Mouse (Mus musculus) MEL (cell line): Measurements from ENCODE around the gene Samd10. TPM values are rescaled to one million over a fixed set of nuclear protein-coding genes. Genes with fewer than 3 reads are reported as not detected.

Source experiments
- DNase-seq: peaks from one replicate; pipeline ENCODE4 v3.0.0; 2011; ENCODE audit warnings: low read depth, low spot score
- H3K27ac ChIP-seq: 2 replicates; pipeline ENCODE4 v1.5.1; 2012; ENCODE audit warnings: low read depth, mild to moderate bottlenecking, control low read depth, low read length, moderate library complexity; ENCODE audit not compliant: control insufficient read depth
- H3K27me3 ChIP-seq, 2 experiments: fragments of 150-350 bp in 1 of 2; sonication (generic) in 1 of 2; 2 replicates each; pipeline ENCODE4 v1.6.1; 2012; ENCODE audit warnings: low read length in 2 of 2, mild to moderate bottlenecking in 2 of 2, improper control_type of control experiment in 1 of 2, moderate library complexity in 1 of 2; ENCODE audit not compliant: insufficient read depth in 2 of 2, control insufficient read depth in 1 of 2
- H3K36me3 ChIP-seq, 2 experiments: 2 replicates each; pipeline ENCODE4 v1.6.1; 2012 to 2014; ENCODE audit warnings: low read length in 2 of 2, improper control_type of control experiment in 1 of 2, inconsistent platforms in 1 of 2, mild to moderate bottlenecking in 1 of 2; ENCODE audit not compliant: insufficient read depth in 2 of 2, control insufficient read depth in 1 of 2
- H3K4me1 ChIP-seq, 2 experiments: fragments of 150-350 bp in 1 of 2; sonication (generic) in 1 of 2; 2 replicates each; pipeline ENCODE4 v1.6.1; 2012; ENCODE audit warnings: low read length in 2 of 2, improper control_type of control experiment in 1 of 2, mild to moderate bottlenecking in 1 of 2; ENCODE audit not compliant: insufficient read depth in 2 of 2, control insufficient read depth in 1 of 2
- H3K4me3 ChIP-seq, 2 experiments: fragments of 150-350 bp in 1 of 2; sonication (generic) in 1 of 2; 2 replicates each; pipeline ENCODE4 v1.5.1; 2012; ENCODE audit warnings: low read depth in 2 of 2, low read length in 2 of 2, mild to moderate bottlenecking in 2 of 2, moderate library complexity in 2 of 2, control low read depth in 1 of 2, improper control_type of control experiment in 1 of 2; ENCODE audit not compliant: control insufficient read depth in 1 of 2, insufficient read depth in 1 of 2
- H3K79me2 ChIP-seq: 2 replicates; pipeline ENCODE4 v1.6.1; 2012; ENCODE audit warnings: mild to moderate bottlenecking, low read length, moderate library complexity; ENCODE audit not compliant: control insufficient read depth, poor library complexity, insufficient read depth
- H3K9ac ChIP-seq: 2 replicates; pipeline ENCODE4 v1.6.1; 2012; ENCODE audit warnings: low read depth, mild to moderate bottlenecking, control low read depth, low read length, moderate library complexity; ENCODE audit not compliant: control insufficient read depth, poor library complexity, severe bottlenecking
- H3K9me3 ChIP-seq: fragments of 150-350 bp; sonication (generic); replicated peaks from 2 replicates; pipeline ENCODE4 v1.6.1; 2012; ENCODE audit warnings: mild to moderate bottlenecking, low read length, improper control_type of control experiment, moderate library complexity; ENCODE audit not compliant: insufficient read depth
- BHLHE40 ChIP-seq: IDR thresholded peaks from 2 replicates; pipeline ENCODE4 v1.6.1; 2012; ENCODE audit warnings: low read depth, mild to moderate bottlenecking, inconsistent platforms, low read length, improper control_type of control experiment, borderline replicate concordance
- CHD1 ChIP-seq: IDR thresholded peaks from 2 replicates; pipeline ENCODE4 v1.6.1; 2012; ENCODE audit warnings: low read depth, mild to moderate bottlenecking, inconsistent platforms, low read length, improper control_type of control experiment
- CHD2 ChIP-seq: IDR thresholded peaks from 2 replicates; pipeline ENCODE4 v1.6.1; 2011; ENCODE audit warnings: low read length, improper control_type of control experiment
- CTCF ChIP-seq, 3 experiments: IDR thresholded peaks in 2 of 3; conservative IDR thresholded peaks in 1 of 3; 2 replicates each; pipeline ENCODE4 v1.5.1; 2011 to 2012; ENCODE audit warnings: low read length in 3 of 3, low read depth in 2 of 3, mild to moderate bottlenecking in 2 of 3, improper control_type of control experiment in 1 of 3, inconsistent platforms in 1 of 3, mixed read lengths in 1 of 3, moderate library complexity in 1 of 3; ENCODE audit not compliant: control insufficient read depth in 1 of 3, insufficient read depth in 1 of 3, poor library complexity in 1 of 3, severe bottlenecking in 1 of 3
- E2F4 ChIP-seq: IDR thresholded peaks from 2 replicates; pipeline ENCODE4 v1.6.1; 2011; ENCODE audit warnings: low read depth, low read length, improper control_type of control experiment, borderline replicate concordance
- EP300 ChIP-seq, 2 experiments: IDR thresholded peaks; 2 replicates each; pipeline ENCODE4 v1.6.1; 2011; ENCODE audit warnings: improper control_type of control experiment in 2 of 2, low read length in 2 of 2, low read depth in 1 of 2, mild to moderate bottlenecking in 1 of 2
- GATA1 ChIP-seq: IDR thresholded peaks from 2 replicates; pipeline ENCODE4 v1.6.1; 2011; ENCODE audit warnings: low read depth, low read length, improper control_type of control experiment
- HCFC1 ChIP-seq: IDR thresholded peaks from 2 replicates; pipeline ENCODE4 v1.6.1; 2012; ENCODE audit warnings: low read depth, mild to moderate bottlenecking, inconsistent platforms, low read length, improper control_type of control experiment, moderate library complexity
- MAFK ChIP-seq: IDR thresholded peaks from 2 replicates; pipeline ENCODE4 v1.6.1; 2011; ENCODE audit warnings: low read depth, mild to moderate bottlenecking, low read length, improper control_type of control experiment, borderline replicate concordance
- MAX ChIP-seq: IDR thresholded peaks from 2 replicates; pipeline ENCODE4 v1.6.1; 2011; ENCODE audit warnings: low read length, improper control_type of control experiment
- MAZ ChIP-seq: IDR thresholded peaks from 2 replicates; pipeline ENCODE4 v1.6.1; 2012; ENCODE audit warnings: low read depth, mild to moderate bottlenecking, inconsistent platforms, low read length, improper control_type of control experiment
- MEF2A ChIP-seq: IDR thresholded peaks from 2 replicates; pipeline ENCODE4 v1.6.1; 2014; ENCODE audit warnings: low read depth, mild to moderate bottlenecking, inconsistent platforms, low read length, improper control_type of control experiment; ENCODE audit not compliant: poor library complexity, insufficient replicate concordance, severe bottlenecking; ENCODE audit errors: extremely low read depth
- MYB ChIP-seq: IDR thresholded peaks from 2 replicates; pipeline ENCODE4 v1.6.1; 2011; ENCODE audit warnings: mild to moderate bottlenecking, low read depth, low read length, improper control_type of control experiment
- NRF1 ChIP-seq: IDR thresholded peaks from 2 replicates; pipeline ENCODE4 v1.6.1; 2014; ENCODE audit warnings: low read depth, mild to moderate bottlenecking, inconsistent platforms, low read length, improper control_type of control experiment, moderate library complexity; ENCODE audit not compliant: poor library complexity, insufficient read depth, severe bottlenecking
- POLR2A ChIP-seq, 2 experiments: IDR thresholded peaks; 2 replicates each; pipeline ENCODE4 v1.6.1; 2011 to 2012; ENCODE audit warnings: low read length in 2 of 2, mild to moderate bottlenecking in 2 of 2, control low read depth in 1 of 2, improper control_type of control experiment in 1 of 2, low read depth in 1 of 2, moderate library complexity in 1 of 2; ENCODE audit not compliant: control insufficient read depth in 1 of 2, insufficient read depth in 1 of 2, poor library complexity in 1 of 2
- POLR2AphosphoS2 ChIP-seq: IDR thresholded peaks from 2 replicates; pipeline ENCODE4 v1.6.1; 2011; ENCODE audit warnings: low read length, improper control_type of control experiment
- RCOR1 ChIP-seq: IDR thresholded peaks from 2 replicates; pipeline ENCODE4 v1.6.1; 2012; ENCODE audit warnings: low read depth, mild to moderate bottlenecking, inconsistent platforms, low read length, improper control_type of control experiment
- SMC3 ChIP-seq: IDR thresholded peaks from 2 replicates; pipeline ENCODE4 v1.6.1; 2011; ENCODE audit warnings: low read depth, low read length, improper control_type of control experiment
- TBP ChIP-seq: IDR thresholded peaks from 2 replicates; pipeline ENCODE4 v1.8.0; 2011; ENCODE audit warnings: low read depth, low read length, improper control_type of control experiment
- TCF12 ChIP-seq: IDR thresholded peaks from 2 replicates; pipeline ENCODE4 v1.6.1; 2014; ENCODE audit warnings: low read depth, mild to moderate bottlenecking, inconsistent platforms, low read length, improper control_type of control experiment, moderate library complexity
- UBTF ChIP-seq: IDR thresholded peaks from 2 replicates; pipeline ENCODE4 v1.6.1; 2012; ENCODE audit warnings: low read depth, mild to moderate bottlenecking, inconsistent platforms, low read length, improper control_type of control experiment, moderate library complexity, borderline replicate concordance; ENCODE audit not compliant: insufficient read depth
- USF1 ChIP-seq: IDR thresholded peaks from 2 replicates; pipeline ENCODE4 v1.6.1; 2014; ENCODE audit warnings: low read depth, mild to moderate bottlenecking, inconsistent platforms, low read length, improper control_type of control experiment, moderate library complexity
- USF2 ChIP-seq, 2 experiments: IDR thresholded peaks; 2 replicates each; pipeline ENCODE4 v1.6.1; 2011 to 2012; ENCODE audit warnings: improper control_type of control experiment in 2 of 2, low read length in 2 of 2, borderline replicate concordance in 1 of 2, inconsistent platforms in 1 of 2, low read depth in 1 of 2, mild to moderate bottlenecking in 1 of 2; ENCODE audit not compliant: insufficient read depth in 1 of 2
- ZC3H11A ChIP-seq: IDR thresholded peaks from 2 replicates; pipeline ENCODE4 v1.6.1; 2012; ENCODE audit warnings: low read depth, mild to moderate bottlenecking, inconsistent platforms, low read length, improper control_type of control experiment
- ZNF384 ChIP-seq: IDR thresholded peaks from 2 replicates; pipeline ENCODE4 v1.6.1; 2012; ENCODE audit warnings: low read depth, mild to moderate bottlenecking, inconsistent platforms, low read length, improper control_type of control experiment
- polyA plus RNA-seq, 2 experiments: library from polyadenylated mRNA; stranded (reverse) in 1 of 2; unstranded in 1 of 2; fragments of >175 nt in 1 of 2; fragments of >200 nt in 1 of 2; gene quantifications; 2 replicates each; pipeline versions ENCODE4 v1.2.1 to v1.2.4; 2012; ENCODE audit warnings: low replicate concordance in 2 of 2, low read depth in 1 of 2; ENCODE audit not compliant: insufficient read length in 2 of 2, insufficient read depth in 1 of 2, missing spikeins in 1 of 2
- total RNA-seq: library from RNA; depleted of rRNA; stranded (reverse); fragments of 300-350 nt; gene quantifications from 2 replicates; pipeline ENCODE4 v1.2.3, GENCODE M21; 2012

The Samd10 gene
- total and polyA plus RNA-seq, 3 experiments: 0.89 to 4.6 TPM; not detected in 1

DNA sequence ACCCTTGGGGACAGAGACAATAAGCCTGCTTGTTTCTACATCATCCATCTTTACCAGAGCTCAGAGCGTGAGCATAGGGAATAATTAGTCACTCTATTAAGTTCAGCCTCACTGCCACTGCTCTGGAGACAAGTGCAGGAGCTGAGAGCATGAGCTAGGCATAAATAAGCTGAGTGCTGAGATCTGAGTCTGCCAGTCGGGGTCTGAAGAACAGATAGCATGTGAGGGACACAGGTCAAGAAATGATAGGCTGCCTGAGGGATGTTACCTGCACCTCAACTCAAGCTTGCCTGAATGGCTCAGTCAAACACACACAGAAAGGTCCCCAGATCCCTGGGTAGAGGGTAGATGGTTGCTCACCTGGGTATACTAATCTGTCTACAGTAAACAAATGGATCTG lies 21.9 kb downstream of the Samd10 start:
- no peak overlapping the region for H3K9ac ChIP-seq
- H3K27ac ChIP-seq: no peak overlapping the region
- DNase-seq: no peak

DNA sequence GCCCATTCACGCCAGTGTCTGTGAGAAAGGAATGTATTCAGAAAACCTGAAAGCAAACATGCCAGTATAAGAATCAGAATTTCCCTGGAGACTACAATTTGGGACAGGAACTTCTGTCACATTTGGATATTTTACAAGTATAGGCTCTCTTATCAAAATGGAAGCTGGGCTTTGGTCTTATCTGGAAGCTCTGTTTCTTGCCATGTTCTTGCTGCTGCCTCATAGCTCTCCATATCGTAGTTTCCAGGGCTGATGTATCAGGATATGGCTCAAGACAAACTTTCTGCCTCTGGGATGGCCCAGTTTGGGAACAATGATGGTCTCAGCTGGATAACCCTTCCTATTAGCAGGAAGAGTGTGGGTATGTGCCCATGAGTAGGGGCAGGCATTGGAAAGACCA lies 22.4 kb downstream of the Samd10 start:
- Histone ChIP-seq H3K27ac (no peak overlapping the region), H3K36me3 (peaks cover 0 to 19% of the 10 kb centered on the region in 2 experiments; a peak in 2 of 4 replicates), H3K4me1 (peaks cover 15 to 20% of the 10 kb centered on the region in 2 experiments; a peak in 3 of 4 replicates)
- DNase-seq: no peak
- TF ChIP-seq HCFC1 (no peak), ZC3H11A (no peak), MAZ (no peak), UBTF (no peak), EP300 (IDR thresholded peaks at IDR 0.05; ENCODE audit: low read depth in 1 of 2, low read length in 2 of 2) (peak in 1 of 2 experiments; percentile 42; a peak in 1 of 4 replicates), CHD1 (no peak), ZNF384 (no peak), MAX (no peak), POLR2AphosphoS2 (no peak), USF2 (IDR thresholded peaks at IDR 0.05; ENCODE audit: borderline replicate concordance in 1 of 2, insufficient read depth in 1 of 2, low read depth in 1 of 2, low read length in 2 of 2) (no peak), E2F4 (no peak), MAFK (no peak), USF1 (no peak), NRF1 (no peak), RCOR1 (no peak), TBP (no peak), GATA1 (peak; percentile 58), BHLHE40 (no peak), MYB (no peak), CTCF (IDR thresholded peaks at IDR 0.05 in 2 of 3, conservative IDR thresholded peaks at IDR 0.05 in 1 of 3; ENCODE audit: control insufficient read depth in 1 of 3, insufficient read depth in 1 of 3, low read depth in 2 of 3, low read length in 3 of 3, poor library complexity in 1 of 3, severe bottlenecking in 1 of 3) (no peak), TCF12 (peak; percentile 33; the same call in 1 of the 2 replicates), MEF2A (no peak)
- TF ChIP-seq, all 39 proteins: peak for 3
- Histone ChIP-seq H3K4me3 (no peak overlapping the region), H3K9me3 (no peaks in the 10 kb centered on the region), H3K9ac (no peak overlapping the region), H3K79me2 (peaks cover 8% of the 10 kb centered on the region), H3K27me3 (no peaks in the 10 kb centered on the region)

More for the DNA sequence above, 21.9 kb downstream of the Samd10 start:
- Histone ChIP-seq H3K9me3 (no peaks in the 10 kb centered on the region), H3K4me3 (no peak overlapping the region), H3K79me2 (peaks cover 8% of the 10 kb centered on the region), H3K36me3 (peaks cover 0 to 21% of the 10 kb centered on the region in 2 experiments; a peak in 2 of 4 replicates), H3K27me3 (no peaks in the 10 kb centered on the region), H3K4me1 (peaks cover 17 to 20% of the 10 kb centered on the region in 2 experiments)
- TF ChIP-seq SMC3: no peak
- no peak for TF ChIP-seq POLR2A (IDR thresholded peaks at IDR 0.05; ENCODE audit: control insufficient read depth in 1 of 2, insufficient read depth in 1 of 2, low read depth in 1 of 2, low read length in 2 of 2, poor library complexity in 1 of 2)
- TF ChIP-seq MAZ: no peak
- no peak for TF ChIP-seq CHD2
